Mouse (Mus musculus) granulocyte monocyte progenitor cell, adult 5-6 weeks (primary cell): ENCODE results near the gene Map2k7. TPM values are rescaled to one million over a fixed set of nuclear protein-coding genes. Genes with fewer than 3 reads are reported as not detected.

Experiments
- ATAC-seq: replicated peaks from 2 replicates; pipeline ENCODE4 v1.8.0; 2016; ENCODE audit warnings: mild to moderate bottlenecking, moderate TSS enrichment, inconsistent platforms; ENCODE audit not compliant: poor library complexity, severe bottlenecking
- total RNA-seq, 2 experiments: library from RNA; stranded (forward) in 1 of 2; stranded (reverse) in 1 of 2; fragments of 200-712, 200-1000 nt in 1 of 2; fragments of >200 nt in 1 of 2; fragmentation: Nextera tagmentation in 1 of 2; gene quantifications; 2 replicates each; pipeline ENCODE4 v1.2.3; 2014 to 2017

Gene Map2k7
- total RNA-seq (2014; fragmentation: Nextera tagmentation), result 29.7 and 44.6 TPM in 2 replicates
- 21.5 and 34.3 TPM in 2 replicates for total RNA-seq (2017)

- ATAC-seq, result peak; percentile 82
These were observed at the start of gene Map2k7, which contains the start of gene Gm49320 for GRCm38 (mm10) chr8:4238434-4239192. Gene Map2k7, plus strand, starts transcription at chr8:4238740. Gene Gm49320, plus strand, starts transcription at chr8:4238865.

DNA sequence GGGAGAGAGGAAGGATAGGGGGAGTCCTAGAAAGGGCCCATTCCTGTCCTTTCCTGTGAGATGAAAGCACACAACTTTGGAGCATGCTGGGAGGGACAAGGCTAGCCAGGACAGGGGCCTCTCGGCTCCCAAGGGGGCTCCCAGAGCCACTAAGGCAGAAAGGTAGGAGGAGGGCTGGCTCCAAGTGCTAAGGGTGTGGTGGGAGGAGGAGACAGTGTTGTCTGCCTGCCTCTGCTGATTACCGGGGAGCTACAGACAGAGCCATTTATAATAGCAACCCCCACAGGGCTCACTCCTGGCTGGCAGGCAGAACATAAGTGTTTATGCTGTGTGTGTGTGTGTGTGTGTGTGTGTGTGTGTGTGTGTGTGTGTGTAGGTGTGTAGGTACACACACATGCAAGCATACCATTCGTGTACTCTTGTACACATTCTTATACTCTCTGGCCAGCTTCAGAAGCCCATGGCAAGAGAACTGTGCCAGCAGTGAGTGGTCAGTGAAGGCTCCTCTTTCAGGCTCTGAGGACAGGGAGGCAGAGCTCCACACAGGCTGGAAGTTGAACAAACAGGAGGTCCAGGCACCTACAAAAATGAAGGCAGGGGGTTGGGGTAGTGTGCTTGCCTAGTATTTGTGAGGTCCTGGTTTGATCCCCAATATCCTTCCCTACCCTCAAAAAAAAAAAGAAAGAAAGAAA, 49.4 kb upstream of the Map2k7 start:
- no peak for ATAC-seq

DNA sequence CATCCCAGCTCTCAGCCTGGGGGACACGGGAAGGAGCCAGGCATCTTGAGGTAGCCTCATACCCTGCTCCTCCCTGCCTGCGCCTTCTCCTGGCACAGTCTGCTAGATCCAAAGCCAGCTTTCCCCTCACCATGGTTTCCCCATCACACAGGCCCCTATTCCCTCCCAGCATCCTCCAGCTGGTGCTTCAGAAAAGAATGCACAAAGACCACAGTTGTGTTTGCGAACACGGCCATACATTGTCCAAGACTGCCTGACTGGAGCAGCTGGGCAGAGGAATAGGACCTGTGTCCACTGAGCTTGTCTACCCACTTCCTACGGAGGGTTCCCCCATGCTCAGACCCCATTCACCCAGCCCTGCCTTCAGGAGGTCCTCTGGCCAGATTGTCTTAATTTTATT, 46.2 kb upstream of the Map2k7 start:
- no peak for ATAC-seq

GRCm38 (mm10) chr8:4192807-4193587, 45.5 kb upstream of the Map2k7 start:
- ATAC-seq, result peak; percentile 98

- ATAC-seq, result no peak
These were observed 45.0 kb upstream of the Map2k7 start for GRCm38 (mm10) chr8:4193588-4193894.

GRCm38 (mm10) chr8:4201321-4201720, 37.2 kb upstream of the Map2k7 start:
- peak; percentile 89 for ATAC-seq

GRCm38 (mm10) chr8:4205246-4206123, 33.1 kb upstream of the Map2k7 start:
- no peak for ATAC-seq

DNA sequence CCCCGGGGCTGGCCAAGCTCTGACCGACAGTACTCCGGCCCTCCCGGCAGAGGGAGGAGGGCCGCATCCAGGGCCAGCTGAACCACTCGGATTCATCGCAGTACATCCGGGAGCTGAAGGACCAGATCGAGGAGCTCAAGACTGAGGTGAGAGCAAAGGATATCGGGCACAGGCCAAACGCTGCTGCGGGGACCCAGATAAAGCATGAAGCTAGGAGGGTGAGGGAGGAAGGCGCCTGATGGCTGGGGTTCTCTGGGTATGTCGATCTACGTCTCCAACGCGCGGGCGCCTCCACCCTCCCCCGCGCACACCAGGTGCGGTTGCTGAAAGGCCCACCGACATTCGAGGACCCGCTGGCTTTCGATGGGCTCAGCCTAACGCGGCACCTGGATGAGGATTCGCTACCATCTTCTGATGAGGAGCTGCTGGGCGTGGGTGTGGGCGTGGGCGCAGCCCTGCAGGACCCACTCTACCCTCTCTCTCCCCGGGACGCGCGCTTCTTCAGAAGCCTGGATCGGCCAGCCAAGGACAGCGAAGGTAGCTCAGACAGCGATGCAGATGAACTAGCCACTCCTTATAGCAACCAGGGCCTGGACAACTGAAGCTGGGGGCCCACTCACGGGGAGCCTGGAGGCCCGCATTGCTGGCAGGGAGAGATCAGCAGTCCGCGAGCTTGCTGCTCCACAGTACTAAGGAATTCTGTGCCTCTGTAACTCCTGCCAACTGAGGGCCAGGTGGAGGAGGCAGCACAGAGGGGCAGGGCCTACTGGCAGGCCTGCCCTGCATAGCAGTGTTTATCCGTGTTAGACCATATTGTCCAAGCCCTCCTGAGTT, 32.1 kb upstream of the Map2k7 start:
- no peak for ATAC-seq

DNA sequence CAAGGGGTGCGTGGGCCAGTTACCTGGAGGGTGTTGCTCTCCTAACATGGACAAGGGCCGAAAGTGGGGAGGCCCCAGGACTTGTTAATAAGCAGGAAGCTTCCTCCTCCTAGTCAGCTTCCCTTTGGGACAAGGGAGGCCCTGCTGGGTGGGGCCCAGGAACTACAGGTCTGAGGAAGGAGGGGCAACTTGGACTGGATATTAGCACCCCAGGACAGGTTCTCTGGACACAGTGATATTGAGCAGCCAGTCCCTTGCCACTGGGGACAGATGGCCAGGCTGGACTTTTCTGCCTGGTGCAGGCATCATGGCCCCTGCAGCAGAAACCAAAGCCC, 31.6 kb upstream of the Map2k7 start:
- no peak for ATAC-seq

DNA sequence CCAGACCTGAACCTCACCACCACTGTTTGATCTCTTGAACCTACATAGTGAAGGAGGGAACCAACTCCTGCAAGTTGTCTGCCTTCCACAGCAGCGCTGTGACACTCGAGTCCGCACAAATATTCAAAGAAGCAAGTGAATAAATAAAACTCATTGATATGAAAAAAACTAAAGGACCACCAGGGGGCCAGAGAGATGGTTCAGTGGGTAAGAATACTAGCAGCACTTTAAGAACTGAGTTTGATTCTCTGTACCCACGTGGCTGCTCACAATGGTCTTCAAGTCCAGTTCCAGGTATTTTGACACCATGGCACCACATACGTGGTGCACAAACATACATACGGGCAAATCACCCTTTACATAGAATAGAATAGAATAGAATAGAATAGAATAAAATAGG, 27.4 kb upstream of the Map2k7 start:
- ATAC-seq, result no peak

DNA sequence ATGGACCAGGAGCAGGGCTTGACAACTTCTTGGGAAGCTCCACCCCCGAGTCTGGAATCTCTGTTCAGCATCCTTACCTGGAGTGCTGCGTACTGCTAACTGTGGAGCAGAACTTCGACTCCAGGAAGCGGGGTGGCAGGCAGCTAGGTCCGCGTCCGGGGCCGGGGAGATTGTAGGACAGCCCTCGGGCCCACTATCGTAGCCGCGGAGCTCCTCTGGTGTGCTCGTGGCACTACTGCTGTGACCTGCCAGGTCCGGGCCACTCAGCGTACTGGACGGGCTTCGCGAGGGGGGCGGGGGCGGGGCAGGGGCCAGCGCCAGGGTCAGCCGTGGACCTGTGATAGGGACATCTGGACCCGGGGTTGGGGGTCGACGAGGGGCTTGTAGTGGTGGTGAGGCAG, 25.7 kb upstream of the Map2k7 start:
- ATAC-seq, result 0 out of 2 replicates have a peak, but pooled peaks have one; percentile 10

DNA sequence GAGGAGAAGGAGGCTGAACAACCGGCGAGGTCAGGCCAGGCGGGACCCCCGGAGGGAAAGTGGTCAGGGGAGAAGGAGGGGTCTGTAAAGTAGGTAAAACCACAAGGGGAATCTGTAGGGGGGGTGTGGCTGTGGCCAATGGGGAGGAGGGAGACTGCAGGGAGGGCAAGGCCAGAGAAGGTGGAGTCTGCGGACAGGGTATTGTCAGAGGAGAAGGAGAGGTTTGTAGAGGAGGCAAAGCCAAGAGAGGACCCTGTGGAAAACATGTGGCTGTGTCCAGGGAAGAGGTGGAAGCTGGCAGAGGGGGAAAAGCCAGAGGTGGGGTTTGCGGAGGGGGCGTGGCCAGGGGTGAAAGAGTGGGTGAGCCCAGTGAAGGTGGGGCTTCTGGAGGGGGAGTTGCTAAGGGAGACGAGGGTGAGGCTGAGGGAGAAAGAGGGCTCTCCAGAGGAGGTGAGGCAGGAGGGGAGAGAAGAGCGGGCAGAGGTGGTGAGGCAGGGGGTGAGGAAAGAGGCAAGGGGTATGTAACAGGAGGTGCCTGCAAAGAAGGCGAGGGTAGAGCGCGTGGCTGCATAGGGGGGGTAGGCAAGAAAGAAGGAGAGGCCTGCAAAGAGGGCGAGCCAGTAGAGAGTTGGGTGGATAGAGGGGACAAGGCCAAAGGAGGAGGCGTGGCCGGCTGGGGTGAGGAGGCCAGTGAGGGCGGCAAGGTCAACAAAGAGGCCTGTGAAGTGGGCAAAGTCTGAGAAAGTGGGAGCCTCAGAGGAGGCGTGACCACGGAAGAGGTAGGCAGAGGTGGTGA, 25.1 kb upstream of the Map2k7 start:
- peak; percentile 37 for ATAC-seq

DNA sequence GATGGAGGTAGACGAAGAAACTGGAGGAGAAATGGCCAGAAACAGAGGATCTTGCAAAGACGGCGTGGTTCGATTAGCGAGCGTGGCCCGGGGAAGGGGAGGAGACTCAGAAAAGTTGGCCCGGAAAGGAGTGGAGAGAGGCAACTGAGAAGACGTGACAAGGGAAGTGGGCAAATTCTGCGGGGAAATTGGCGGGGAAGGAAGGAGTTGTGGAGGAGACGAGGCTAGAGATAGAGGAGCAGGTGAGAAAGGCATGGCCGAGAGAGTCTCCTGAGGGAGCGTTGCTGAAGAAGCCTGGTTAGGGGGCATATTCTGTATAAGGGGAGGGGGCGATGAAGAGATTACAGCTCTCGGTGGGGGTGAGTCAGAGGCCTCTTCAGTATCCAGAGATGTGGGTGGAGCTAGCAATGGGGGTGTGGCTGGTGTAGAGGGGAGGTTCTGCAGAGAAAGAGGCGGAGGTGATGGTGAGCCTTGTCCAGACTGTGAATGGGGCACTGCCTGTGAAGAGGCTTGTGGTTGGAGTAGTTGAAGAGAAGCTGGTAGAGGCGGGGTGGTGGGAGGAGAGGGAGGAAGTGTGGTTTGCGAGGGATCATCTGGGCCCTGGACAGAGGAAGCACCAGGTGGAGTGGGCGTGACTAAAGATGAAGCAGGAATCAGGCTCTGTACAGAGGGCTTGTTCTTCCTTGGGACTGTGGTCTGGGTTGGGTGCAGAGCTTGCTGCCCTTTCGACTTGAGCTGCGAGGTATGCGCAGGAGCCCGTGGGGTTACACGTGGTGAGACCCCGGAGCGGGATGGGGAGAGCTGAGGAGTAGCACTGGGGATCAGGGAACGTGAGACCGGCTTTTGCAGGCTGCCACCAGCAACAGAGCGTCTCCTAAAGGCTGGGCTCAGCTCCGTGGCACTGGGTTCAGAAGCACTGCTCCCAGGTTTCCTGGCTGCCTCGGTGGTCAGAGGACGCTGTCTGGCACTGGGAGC, 24.2 kb upstream of the Map2k7 start:
- peak; percentile 77 for ATAC-seq

- ATAC-seq, result no peak
These were observed 22.2 kb upstream of the Map2k7 start for GRCm38 (mm10) chr8:4216296-4216695.

- no peak; the same call in 1 of the 2 replicates for ATAC-seq
These were observed 21.5 kb upstream of the Map2k7 start, which contains the start of gene Prr36 for GRCm38 (mm10) chr8:4216791-4217621. Gene Prr36, minus strand, starts transcription at chr8:4217459.

GRCm38 (mm10) chr8:4219617-4220016, 18.9 kb upstream of the Map2k7 start:
- ATAC-seq, result no peak
